26 mouse cellular contexts compared by ENCODE assay signal in the genomic region with DNA sequence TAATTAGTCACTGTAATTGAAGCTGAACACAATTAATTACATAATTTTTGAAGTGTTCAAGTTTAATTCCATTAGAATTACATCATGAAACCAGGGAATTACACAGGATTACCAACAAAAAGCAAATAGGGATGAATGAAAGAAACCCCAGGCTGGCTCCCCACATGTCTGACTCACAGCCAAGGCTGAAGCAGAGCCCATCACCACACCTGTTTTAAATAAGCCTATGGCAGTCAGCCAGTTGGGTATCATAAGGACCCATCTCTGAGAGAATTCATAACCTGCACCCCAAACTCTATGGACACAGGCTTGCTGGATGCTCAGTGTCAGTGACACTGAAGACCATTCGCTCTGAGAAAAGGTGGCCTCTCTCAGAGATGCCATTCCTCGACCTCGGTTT.
"Had no signal": no experiment of that assay in that cellular context is flagged by ENCODE, and none has a peak within 500 bp of the region (broad histone marks: within the 10 kb centered on the region; RNA-seq: fewer than 3 reads in every experiment).

No protein-coding gene starts in this region.

- H3K27me3 ChIP-seq: heart, embryonic 13.5 days; heart, embryonic 15.5 days; hindbrain, embryonic 12.5 days; kidney, embryonic 15.5 days; limb, embryonic 15.5 days; liver, embryonic 12.5 days had no signal

- H3K36me3 ChIP-seq: heart, embryonic 13.5 days; heart, embryonic 15.5 days; kidney, embryonic 15.5 days; limb, embryonic 13.5 days; limb, embryonic 15.5 days had no signal

- ATAC-seq: hindbrain, embryonic 16.5 days; intestine, embryonic 16.5 days; liver, embryonic 12.5 days had no signal

- H3K27ac ChIP-seq: gastrocnemius, adult 2 months; hindbrain, embryonic 10.5 days; hindbrain, embryonic 12.5 days; hindbrain, embryonic 14.5 days; kidney, embryonic 15.5 days; limb, embryonic 13.5 days; limb, embryonic 15.5 days; liver, embryonic 12.5 days had no signal

- H3K4me3 ChIP-seq: gastrocnemius, adult 2 months; heart, embryonic 10.5 days; heart, embryonic 13.5 days; heart, embryonic 15.5 days; hindbrain, embryonic 10.5 days; hindbrain, embryonic 12.5 days; kidney, embryonic 15.5 days; limb, embryonic 13.5 days; limb, embryonic 15.5 days; liver, embryonic 12.5 days had no signal

- H3K4me2 ChIP-seq: heart, embryonic 15.5 days; hindbrain, embryonic 12.5 days; hindbrain, embryonic 14.5 days; kidney, embryonic 15.5 days; limb, embryonic 13.5 days; limb, embryonic 15.5 days; liver, embryonic 12.5 days had no signal

- H3K9me3 ChIP-seq: heart, embryonic 10.5 days; heart, embryonic 13.5 days; heart, embryonic 15.5 days; hindbrain, embryonic 10.5 days; hindbrain, embryonic 12.5 days; kidney, embryonic 15.5 days; limb, embryonic 13.5 days; limb, embryonic 15.5 days; liver, embryonic 12.5 days had no signal

- DNase-seq: gastrocnemius, adult 2 months; gastrocnemius, postnatal 10 days; gastrocnemius, postnatal 25 days; heart, adult 18-20 months; heart, postnatal 14 days; heart, postnatal 4 days; kidney, adult 11 months; kidney, adult 2 months; kidney, adult 9 months; kidney, postnatal 14 days; kidney, postnatal 36 days; layer of hippocampus, adult 9-11 months; layer of hippocampus, postnatal 36 days; left cerebral cortex, postnatal 4 days had no signal

- H3K9ac ChIP-seq: heart, embryonic 13.5 days; heart, embryonic 15.5 days; hindbrain, embryonic 12.5 days; hindbrain, embryonic 14.5 days; kidney, embryonic 15.5 days; limb, embryonic 13.5 days; limb, embryonic 15.5 days; liver, embryonic 12.5 days had no signal
